Mouse (Mus musculus): ENCODE results near the gene Focad.
A peak's percentile ranks its signal among the peaks of the same experiment; 100 is the strongest.

Gene Focad

GRCm38 (mm10) chr4:88396995-88397521 lies 302.6 kb downstream of the Focad start:
- peak; percentile 74 for DNase-seq (ENCODE audit: low read depth, low spot score)

GRCm38 (mm10) chr4:88400302-88400991 lies 306.0 kb downstream of the Focad start:
- DNase-seq (ENCODE audit: low read depth, low spot score): peak; percentile 75

- DNase-seq (ENCODE audit: low read depth, low spot score): no peak
These were observed 306.5 kb downstream of the Focad start for GRCm38 (mm10) chr4:88400992-88401313.

GRCm38 (mm10) chr4:88402884-88403283 lies 308.5 kb downstream of the Focad start:
- DNase-seq (ENCODE audit: low read depth, low spot score): no peak

GRCm38 (mm10) chr4:88406887-88407696 lies 312.7 kb downstream of the Focad start:
- no peak for DNase-seq (ENCODE audit: low read depth, low spot score)

- no peak for DNase-seq (ENCODE audit: low read depth, low spot score)
These were observed 314.9 kb downstream of the Focad start for GRCm38 (mm10) chr4:88409279-88409678.

GRCm38 (mm10) chr4:88412331-88412730 lies 317.9 kb downstream of the Focad start:
- DNase-seq (ENCODE audit: low read depth, low spot score): peak; percentile 90

GRCm38 (mm10) chr4:88415017-88415416 lies 320.6 kb downstream of the Focad start:
- peak; percentile 32 for DNase-seq (ENCODE audit: low read depth, low spot score)

GRCm38 (mm10) chr4:88419378-88419777 lies 324.9 kb downstream of the Focad start:
- no peak for DNase-seq (ENCODE audit: low read depth, low spot score)

GRCm38 (mm10) chr4:88424563-88424962 lies 330.1 kb downstream of the Focad start:
- no peak for DNase-seq (ENCODE audit: low read depth, low spot score)

GRCm38 (mm10) chr4:88427630-88428239 lies 333.3 kb downstream of the Focad start:
- no peak for DNase-seq (ENCODE audit: low read depth, low spot score)

- no peak for DNase-seq (ENCODE audit: low read depth, low spot score)
These were observed 338.1 kb downstream of the Focad start for GRCm38 (mm10) chr4:88432412-88433024.

GRCm38 (mm10) chr4:88436593-88437165 lies 342.2 kb downstream of the Focad start:
- DNase-seq (ENCODE audit: low read depth, low spot score): peak; percentile 67

GRCm38 (mm10) chr4:88437166-88437565 lies 342.7 kb downstream of the Focad start:
- DNase-seq (ENCODE audit: low read depth, low spot score): no peak

GRCm38 (mm10) chr4:88437917-88438316 lies 343.5 kb downstream of the Focad start:
- no peak for DNase-seq (ENCODE audit: low read depth, low spot score)

GRCm38 (mm10) chr4:88438326-88438989 lies 344.0 kb downstream of the Focad start, which contains the start of gene Hacd4:
Gene Hacd4, minus strand, starts transcription at chr4:88438928.
- peak; percentile 63 for DNase-seq (ENCODE audit: low read depth, low spot score)

GRCm38 (mm10) chr4:88438990-88439329 lies 344.5 kb downstream of the Focad start:
- no peak for DNase-seq (ENCODE audit: low read depth, low spot score)

- DNase-seq (ENCODE audit: low read depth, low spot score): no peak
These were observed 345.3 kb downstream of the Focad start for GRCm38 (mm10) chr4:88439669-88440123.

GRCm38 (mm10) chr4:88440814-88441213 lies 346.4 kb downstream of the Focad start:
- no peak for DNase-seq (ENCODE audit: low read depth, low spot score)

GRCm38 (mm10) chr4:88448976-88449375 lies 354.5 kb downstream of the Focad start:
- DNase-seq (ENCODE audit: low read depth, low spot score): peak; percentile 78

Measured in 3T3-L1 (cell line).